Mouse (Mus musculus) spleen, postnatal 4 days (tissue): ENCODE results near the gene Cyct.

ENCODE experiments used
- DNase-seq, 2 experiments: peaks; one replicate each; pipeline ENCODE4 v3.0.0; 2022; ENCODE audit warnings: low spot score in 2 of 2

Cyct gene

DNA sequence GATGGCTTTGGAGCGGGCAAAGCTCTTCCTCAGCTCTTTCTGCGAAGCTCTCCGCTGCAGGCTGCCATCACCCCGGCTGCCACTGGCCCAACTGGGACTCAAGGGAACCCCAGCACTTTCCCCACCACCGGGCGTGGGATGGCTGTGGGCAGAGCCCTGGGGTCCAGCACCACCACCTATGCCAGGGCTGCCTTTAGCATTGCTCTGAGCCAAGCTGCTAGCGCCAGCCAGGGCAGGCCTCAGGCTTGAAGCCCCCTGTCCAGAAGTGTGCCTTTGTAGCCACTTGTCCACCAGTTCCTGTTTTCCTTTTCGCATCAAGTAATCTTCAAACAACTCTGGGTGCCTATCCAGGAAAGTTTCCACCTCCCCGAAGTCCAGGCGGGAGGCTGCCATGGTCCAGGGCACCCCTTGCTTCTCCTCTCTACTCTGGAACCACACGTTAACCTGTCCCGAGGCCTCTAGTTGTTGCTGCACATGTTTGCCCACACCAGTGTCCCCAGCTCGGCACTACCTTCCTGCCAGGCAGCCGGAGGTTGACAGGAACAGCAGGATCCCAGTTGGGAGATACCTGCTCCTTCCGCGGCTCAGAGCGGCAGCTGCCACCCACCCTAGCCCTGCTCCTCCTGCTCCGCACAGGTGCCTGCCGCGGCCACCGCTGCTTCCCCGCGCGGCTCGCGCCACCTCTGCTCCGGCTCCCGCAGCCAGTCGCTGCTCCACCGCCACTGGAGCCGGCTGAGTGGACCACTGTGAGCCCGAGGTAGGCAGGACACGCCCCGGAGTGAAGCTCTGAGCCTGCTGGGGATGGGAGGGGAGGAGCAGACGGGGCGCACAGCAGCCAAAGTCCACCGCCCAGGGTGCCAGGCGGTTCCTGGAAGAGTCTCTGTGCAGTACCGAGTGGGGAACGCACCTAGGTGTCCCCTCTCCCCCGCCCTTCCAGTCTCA, 21.8 kb downstream of the Cyct start, which contains the start of gene Pde11a:
Gene Pde11a (minus strand): TSS at position 560 of the 942 bp plus-strand sequence.
- no peak for DNase-seq

- no peak for DNase-seq
Measured at GRCm38 (mm10) chr2:76334596-76334995, 25.7 kb downstream of the Cyct start.

GRCm38 (mm10) chr2:76332161-76332805, 28.0 kb downstream of the Cyct start:
- no peak for DNase-seq

GRCm38 (mm10) chr2:76330081-76330480, 30.2 kb downstream of the Cyct start:
- no peak for DNase-seq

GRCm38 (mm10) chr2:76326161-76326560, 34.1 kb downstream of the Cyct start:
- no peak for DNase-seq

DNA sequence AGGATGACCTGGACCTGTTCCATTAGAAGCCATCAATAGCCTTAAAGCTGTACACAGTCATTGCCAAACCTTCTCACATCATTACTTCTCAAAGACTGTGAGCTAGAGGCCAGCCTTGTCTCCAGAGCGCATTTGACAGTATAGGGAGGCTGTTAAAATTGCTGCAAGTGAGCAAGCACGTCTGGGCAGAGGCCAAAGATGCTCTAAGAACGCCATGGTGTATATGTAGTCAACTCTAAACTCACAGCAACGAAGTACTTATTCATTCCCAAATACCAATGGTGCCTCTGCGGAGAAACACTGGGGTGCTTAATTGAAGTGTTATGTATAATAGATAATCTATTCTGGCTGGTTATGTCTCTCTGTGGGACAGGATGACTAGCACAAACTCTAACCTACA, 35.8 kb downstream of the Cyct start:
- no peak for DNase-seq

DNA sequence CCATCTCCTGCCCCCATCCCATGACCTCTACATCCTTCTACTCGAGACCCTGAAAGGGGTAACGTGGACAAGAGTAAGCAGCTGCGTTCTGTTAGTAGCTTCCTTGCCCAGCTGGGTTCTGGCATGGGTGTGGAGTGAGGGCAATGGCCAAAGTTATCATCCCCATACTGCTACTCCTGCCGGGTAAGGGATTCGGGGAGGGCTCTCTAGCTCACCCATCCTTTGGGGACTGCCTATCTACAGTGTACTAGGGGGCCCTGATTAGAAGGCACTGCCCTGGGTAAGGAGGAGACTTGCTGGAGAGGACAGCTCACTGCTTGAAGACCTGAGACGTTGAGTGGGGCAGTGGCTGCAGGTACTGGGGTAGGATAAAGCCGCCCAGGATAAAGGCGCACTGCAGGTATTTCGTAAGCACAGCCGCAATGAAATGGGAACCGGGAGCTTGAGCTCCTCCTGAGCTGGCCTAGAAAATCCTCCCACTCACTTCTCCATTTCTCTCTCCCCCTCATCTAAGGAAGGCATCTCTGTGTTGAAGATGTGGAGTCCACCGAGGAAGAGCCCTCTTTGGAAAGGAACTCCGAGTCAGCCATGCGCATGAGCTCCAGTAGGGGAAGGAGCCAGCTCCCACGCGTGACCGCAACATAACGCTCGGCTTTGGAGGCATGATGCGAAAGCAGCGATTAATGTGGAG, 36.9 kb downstream of the Cyct start:
- no peak for DNase-seq

DNA sequence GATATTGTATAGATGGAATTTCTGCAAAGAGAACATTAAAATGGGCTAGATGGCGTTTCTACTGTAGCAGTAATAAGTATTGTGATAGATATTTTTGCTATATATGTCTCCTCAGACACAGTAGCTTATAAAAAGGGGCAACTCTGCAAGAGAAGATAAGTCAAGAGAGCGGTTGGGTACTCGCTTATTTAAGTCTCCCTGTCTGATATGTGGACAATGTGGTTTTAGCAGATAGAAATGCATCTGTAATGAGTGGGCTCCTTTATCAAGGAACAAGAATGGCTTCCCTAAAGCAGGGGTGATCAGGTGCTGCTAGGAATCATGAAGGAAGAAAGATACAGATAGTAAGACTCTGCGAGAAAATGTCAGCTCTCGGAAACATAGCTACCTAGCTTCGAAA, 39.9 kb downstream of the Cyct start:
- no peak for DNase-seq

GRCm38 (mm10) chr2:76319231-76319630, 41.0 kb downstream of the Cyct start:
- no peak for DNase-seq
